Mouse (Mus musculus) liver, adult 2 months (tissue): ENCODE data around the gene Svip.

Experiments
- CTCF ChIP-seq: fragments of 200-500 bp; IDR thresholded peaks from 2 replicates; pipeline ENCODE4 v1.5.1; 2011; ENCODE audit warnings: low read depth, low read length, control low read depth
- POLR2A ChIP-seq: fragments of 200-500 bp; IDR thresholded peaks from 2 replicates; pipeline ENCODE4 v1.6.1; 2011; ENCODE audit warnings: low read length, control low read depth; ENCODE audit not compliant: insufficient read depth; ENCODE audit errors: extremely low read depth

GRCm38 (mm10) chr7:51986909-51987308, 18.9 kb downstream of the Svip start:
- TF ChIP-seq CTCF (no peak), POLR2A (no peak)
